ENCODE assay signal across 20 mouse cellular contexts in genomic region chr9:35687013-35687412, GRCm38 (mm10). TPM values are rescaled to one million over a fixed set of nuclear protein-coding genes. Genes with fewer than 3 reads are reported as not detected.
A peak's percentile ranks its signal among the peaks of the same experiment; 100 is the strongest.
DNase-seq lines count a peak whose midpoint lies in the region; ATAC-seq lines count a peak whose summit lies in the region.
"Had no signal": no experiment of that assay in that cellular context is flagged by ENCODE, and none has a peak within 500 bp of the region (broad histone marks: within the 10 kb centered on the region; RNA-seq: fewer than 3 reads in every experiment).

Pate1 (minus strand) TSS chr9:35687390.

- 34% methylated on average over 1 of the region's 1 CpGs for WGBS in intestine, embryonic 16.5 days

- H3K36me3 ChIP-seq in intestine, embryonic 16.5 days (ENCODE audit: control insufficient read depth, insufficient read depth, low read length) = no peaks in the 10 kb centered on the region
- H3K36me3 ChIP-seq: limb, embryonic 10.5 days had no signal

- H3K4me2 ChIP-seq in intestine, embryonic 16.5 days (ENCODE audit: low read depth, low read length) = no peak within 1 kb of the TSS

- H3K27me3 ChIP-seq in intestine, embryonic 16.5 days (replicated peaks; ENCODE audit: control insufficient read depth, insufficient read depth, low read length) = no peaks in the 10 kb centered on the region

- no peaks in the 10 kb centered on the region for H3K9me3 ChIP-seq in intestine, embryonic 16.5 days (ENCODE audit: control insufficient read depth, low read length)
- H3K9me3 ChIP-seq: limb, embryonic 10.5 days had no signal

- intact Hi-C loops in heart, postnatal 10 days (cut with DNase I) = no loop called here

- H3K4me1 ChIP-seq in intestine, embryonic 16.5 days (ENCODE audit: control insufficient read depth, insufficient read depth, low read length) = no peaks in the 10 kb centered on the region

- no peak within 1 kb of the TSS for H3K4me3 ChIP-seq in intestine, embryonic 16.5 days (ENCODE audit: low read length)
- H3K4me3 ChIP-seq: limb, embryonic 10.5 days had no signal

- no peak for ATAC-seq in intestine, embryonic 16.5 days
- ATAC-seq: forebrain, postnatal 0 days; hindbrain, postnatal 0 days had no signal

- DNase-seq in heart, postnatal 10 days = peak; percentile 5 to 9
- DNase-seq in heart, postnatal 4 days = no peak
- DNase-seq in 3T3-L1 (ENCODE audit: low read depth, low spot score) = peak; percentile 98
- DNase-seq in Muller cell, postnatal 12 days (ENCODE audit: inconsistent ontology term) = peak; percentile 91
- DNase-seq in layer of hippocampus, adult 9-11 months = peak; percentile 24
- no peak for DNase-seq in adrenal gland, postnatal 14 days
- DNase-seq: adrenal gland, postnatal 25 days; cerebellum, postnatal 14 days; forebrain, postnatal 0 days; gastrocnemius, postnatal 25 days; kidney, adult 9 months; retina, postnatal 1 day; thymus, adult 2 months had no signal

- H3K27ac ChIP-seq in intestine, embryonic 16.5 days (ENCODE audit: low read length) = no peak within 1 kb of the TSS
- H3K27ac ChIP-seq: hindbrain, postnatal 0 days; limb, embryonic 10.5 days; liver, embryonic 14.5 days had no signal

- no peak within 1 kb of the TSS for H3K9ac ChIP-seq in intestine, embryonic 16.5 days (ENCODE audit: low read depth, low read length)
- H3K9ac ChIP-seq: forebrain, postnatal 0 days; liver, embryonic 14.5 days had no signal

RNA-seq across cellular contexts. Expression of gene Pate1, which starts in this region (rescaled TPM):
- total RNA-seq in heart, postnatal 10 days (2021) = not detected
- not detected for total RNA-seq in heart, postnatal 4 days (2021)
- not detected in 2 replicates for polyA plus RNA-seq in intestine, embryonic 16.5 days (2015; fragmentation: Nextera tagmentation; extraction: Ambion mirVana)
- not detected in 2 replicates for total RNA-seq in adrenal gland, postnatal 14 days (2021)
- total RNA-seq: adrenal gland, postnatal 25 days; forebrain, postnatal 0 days; gastrocnemius, postnatal 25 days; hindbrain, postnatal 0 days; megakaryocyte, adult 5-6 weeks; midbrain, postnatal 0 days had no signal
- polyA plus RNA-seq: forebrain, postnatal 0 days; heart, embryonic 16.5 days; hindbrain, postnatal 0 days; limb, embryonic 10.5 days; liver, embryonic 14.5 days; midbrain, postnatal 0 days; thymus, adult 2 months had no signal

Comparison
In these comparisons a context has a peak if more than half of its experiments do, and no peak if none do; other contexts are left out.
1. Peak in DNase-seq in heart, postnatal 10 days; RNA of the gene not detected or under 1 TPM.
2. DNase-seq: peak in 3T3-L1 (single experiment), Muller cell, postnatal 12 days (single experiment) and layer of hippocampus, adult 9-11 months (single experiment); none in heart, postnatal 4 days (single experiment) and adrenal gland, postnatal 14 days (single experiment).